ENCODE assay signal across 9 mouse cellular contexts in the genomic region with DNA sequence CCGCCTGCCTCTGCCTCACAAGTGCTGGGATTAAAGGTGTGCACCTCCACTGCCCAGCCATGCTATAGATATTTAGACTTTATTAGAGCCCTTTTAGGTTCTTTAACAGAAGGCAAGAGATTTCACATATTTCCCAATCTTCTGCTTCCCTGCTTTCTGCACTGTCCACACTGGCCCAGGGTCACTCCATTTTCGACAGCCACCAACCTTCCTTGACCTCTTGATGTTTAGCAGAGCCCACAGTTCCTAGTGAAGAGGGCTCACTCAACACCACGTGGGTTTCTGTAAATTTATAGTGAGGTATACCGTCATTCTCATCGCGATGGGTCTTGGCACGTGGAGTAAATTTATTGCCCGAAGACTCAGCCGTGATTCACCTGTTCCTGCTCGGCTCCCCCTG. TPM values are rescaled to one million over a fixed set of nuclear protein-coding genes. Genes with fewer than 3 reads are reported as not detected.
DNase-seq lines count a peak whose midpoint lies in the region; ATAC-seq and TF ChIP-seq lines count a peak whose summit lies in the region.
"Had no signal": no experiment of that assay in that cellular context is flagged by ENCODE, and none has a peak within 500 bp of the region (broad histone marks: within the 10 kb centered on the region; RNA-seq: fewer than 3 reads in every experiment).

No protein-coding gene starts in this region.

- peak overlapping the region; percentile 42; the same call in 1 of the 2 replicates for H3K4me3 ChIP-seq in heart, embryonic 10.5 days
- H3K4me3 ChIP-seq in heart, adult 2 months: no peak overlapping the region
- no peak overlapping the region for H3K4me3 ChIP-seq in lung, embryonic 16.5 days (ENCODE audit: low read length)
- H3K4me3 ChIP-seq in limb, embryonic 13.5 days: no peak overlapping the region
- no peak overlapping the region for H3K4me3 ChIP-seq in stomach, postnatal 0 days (ENCODE audit: low read depth, low read length)
- no peak overlapping the region for H3K4me3 ChIP-seq in cerebellum, adult 2 months (replicated peaks; ENCODE audit: insufficient read depth, low read depth, low read length)

- no peaks in the 10 kb centered on the region for H3K79me2 ChIP-seq in heart, adult 2 months (replicated peaks; ENCODE audit: control insufficient read depth, insufficient read depth, low read length)

- intact Hi-C loops in heart, adult 2 months (cut with DNase I): no loop called here

- no peak for TF ChIP-seq POLR2A in heart, adult 2 months (IDR thresholded peaks at IDR 0.05; ENCODE audit: insufficient read depth, low read depth, low read length)
- no peak for TF ChIP-seq POLR2A in cerebellum, adult 2 months (IDR thresholded peaks at IDR 0.05; ENCODE audit: borderline replicate concordance, insufficient read depth, low read length)

- DNase-seq in heart, embryonic 10.5 days (ENCODE audit: low spot score): no peak
- no peak for DNase-seq in heart, adult 2 months
- DNase-seq in lung, postnatal 36 days: no peak
- DNase-seq in stomach, postnatal 0 days (ENCODE audit: low spot score): no peak
- DNase-seq in cerebellum, adult 2 months: no peak
- DNase-seq in adipocyte (ENCODE audit: low spot score): no peak
- DNase-seq: lung, postnatal 14 days had no signal

- peaks cover 16% of the 10 kb centered on the region for H3K4me1 ChIP-seq in heart, embryonic 10.5 days
- peaks cover 3% of the 10 kb centered on the region for H3K4me1 ChIP-seq in heart, adult 2 months (ENCODE audit: control insufficient read depth, insufficient read depth, low read length)
- peaks cover 9% of the 10 kb centered on the region for H3K4me1 ChIP-seq in lung, embryonic 16.5 days (replicated peaks; ENCODE audit: control insufficient read depth, insufficient read depth, low read length)
- H3K4me1 ChIP-seq in limb, embryonic 13.5 days: peaks cover 22% of the 10 kb centered on the region
- H3K4me1 ChIP-seq in stomach, postnatal 0 days (replicated peaks; ENCODE audit: control insufficient read depth, insufficient read depth): 0 out of 2 replicates have a peak, but pooled peaks cover 2% of the 10 kb centered on the region
- 0 out of 2 replicates have a peak, but pooled peaks cover 3% of the 10 kb centered on the region for H3K4me1 ChIP-seq in cerebellum, adult 2 months (ENCODE audit: control insufficient read depth, insufficient read depth, low read length)

- peaks cover 40% of the 10 kb centered on the region for H3K27me3 ChIP-seq in heart, embryonic 10.5 days (ENCODE audit: insufficient read depth, poor library complexity, severe bottlenecking)
- no peaks in the 10 kb centered on the region for H3K27me3 ChIP-seq in heart, adult 2 months (ENCODE audit: control insufficient read depth, insufficient read depth, low read length)
- peaks cover 19% of the 10 kb centered on the region; the same call in 1 of the 2 replicates for H3K27me3 ChIP-seq in lung, embryonic 16.5 days (ENCODE audit: control insufficient read depth, insufficient read depth, low read depth, low read length)
- peaks cover 47% of the 10 kb centered on the region for H3K27me3 ChIP-seq in limb, embryonic 13.5 days
- H3K27me3 ChIP-seq in stomach, postnatal 0 days (ENCODE audit: control insufficient read depth, insufficient read depth, low read length): no peaks in the 10 kb centered on the region
- H3K27me3 ChIP-seq in cerebellum, adult 2 months (ENCODE audit: control insufficient read depth, insufficient read depth, low read length): no peaks in the 10 kb centered on the region

- H3K9ac ChIP-seq in heart, adult 2 months (ENCODE audit: low read depth, low read length): no peak overlapping the region
- H3K9ac ChIP-seq in lung, embryonic 16.5 days (ENCODE audit: low read length): no peak overlapping the region
- no peak overlapping the region for H3K9ac ChIP-seq in limb, embryonic 13.5 days
- no peak overlapping the region for H3K9ac ChIP-seq in stomach, postnatal 0 days (ENCODE audit: low read length)

- no peak for TF ChIP-seq EP300 in heart, adult 2 months (IDR thresholded peaks at IDR 0.05; ENCODE audit: insufficient read depth, low read depth, low read length)
- no peak for TF ChIP-seq EP300 in stomach, postnatal 0 days (optimal IDR thresholded peaks at IDR 0.05)

- H3K36me3 ChIP-seq in heart, embryonic 10.5 days: no peaks in the 10 kb centered on the region
- H3K36me3 ChIP-seq in heart, adult 2 months (ENCODE audit: control insufficient read depth, insufficient read depth, low read length): no peaks in the 10 kb centered on the region
- no peaks in the 10 kb centered on the region for H3K36me3 ChIP-seq in lung, embryonic 16.5 days (ENCODE audit: control insufficient read depth, insufficient read depth, low read length)
- no peaks in the 10 kb centered on the region for H3K36me3 ChIP-seq in limb, embryonic 13.5 days
- H3K36me3 ChIP-seq in stomach, postnatal 0 days (ENCODE audit: control insufficient read depth, insufficient read depth, low read length): no peaks in the 10 kb centered on the region

- peak overlapping the region; percentile 44 for H3K4me2 ChIP-seq in lung, embryonic 16.5 days (ENCODE audit: low read depth, low read length)
- peak overlapping the region; percentile 51 for H3K4me2 ChIP-seq in limb, embryonic 13.5 days (replicated peaks)
- H3K4me2 ChIP-seq in stomach, postnatal 0 days (replicated peaks; ENCODE audit: low read depth): peak overlapping the region; percentile 35; the same call in 1 of the 2 replicates

- ATAC-seq in lung, embryonic 16.5 days (ENCODE audit: low read depth): no peak
- no peak for ATAC-seq in limb, embryonic 13.5 days (ENCODE audit: low FRiP score, low read depth)
- no peak for ATAC-seq in stomach, postnatal 0 days (ENCODE audit: low FRiP score, low TSS enrichment)

- TF ChIP-seq CTCF in heart, adult 2 months (IDR thresholded peaks at IDR 0.05): no peak
- TF ChIP-seq CTCF in stomach, postnatal 0 days (IDR thresholded peaks at IDR 0.05; ENCODE audit: low read depth): no peak
- TF ChIP-seq CTCF in cerebellum, adult 2 months (IDR thresholded peaks at IDR 0.05; ENCODE audit: borderline replicate concordance, insufficient read depth, low read depth, low read length): no peak

- H3K27ac ChIP-seq in heart, embryonic 10.5 days: no peak overlapping the region
- no peak overlapping the region for H3K27ac ChIP-seq in heart, adult 2 months
- no peak overlapping the region for H3K27ac ChIP-seq in lung, embryonic 16.5 days (ENCODE audit: low read length)
- H3K27ac ChIP-seq in limb, embryonic 13.5 days: no peak overlapping the region
- H3K27ac ChIP-seq in stomach, postnatal 0 days (replicated peaks): no peak overlapping the region
- H3K27ac ChIP-seq in cerebellum, adult 2 months (ENCODE audit: insufficient read depth, low read length): no peak overlapping the region

- 46% methylated on average over 10 of the region's 10 CpGs for WGBS in heart, embryonic 10.5 days
- 50% methylated on average over 10 of the region's 10 CpGs for WGBS in heart, adult 2 months
- WGBS in lung, embryonic 16.5 days: 30% methylated on average over 10 of the region's 10 CpGs
- 39% methylated on average over 10 of the region's 10 CpGs for WGBS in limb, embryonic 13.5 days
- 24% methylated on average over 10 of the region's 10 CpGs for WGBS in stomach, postnatal 0 days
- WGBS in cerebellum, adult 2 months: 41% methylated on average over 10 of the region's 10 CpGs

- H3K9me3 ChIP-seq in heart, embryonic 10.5 days: no peaks in the 10 kb centered on the region
- no peaks in the 10 kb centered on the region for H3K9me3 ChIP-seq in lung, embryonic 16.5 days (ENCODE audit: control insufficient read depth, low read length)
- no peaks in the 10 kb centered on the region for H3K9me3 ChIP-seq in limb, embryonic 13.5 days
- H3K9me3 ChIP-seq in stomach, postnatal 0 days (ENCODE audit: control insufficient read depth, low read length): no peaks in the 10 kb centered on the region

RNA-seq across cellular contexts. Expression of a gene that starts 23.7 kb away (rescaled TPM):
- polyA plus RNA-seq in heart, embryonic 10.5 days (2016; fragmentation: Nextera tagmentation; extraction: Ambion mirVana): 13.0 and 16.7 TPM in 2 replicates
- total RNA-seq in heart, adult 2 months (2021): 1 to 10 TPM; 5.5 to 5.8 TPM
- 4.1 and 5.1 TPM in 2 replicates for polyA plus RNA-seq in heart, adult 2 months (2012; rRNA removed)
- 7.8 and 8.3 TPM in 2 replicates for polyA plus RNA-seq in lung, embryonic 16.5 days (2015; fragmentation: Nextera tagmentation; extraction: Ambion mirVana)
- polyA plus RNA-seq in limb, embryonic 13.5 days (2015; fragmentation: Nextera tagmentation; extraction: Ambion mirVana): 7.7 and 8.4 TPM in 2 replicates
- 7.3 and 10.9 TPM in 2 replicates for polyA plus RNA-seq in stomach, postnatal 0 days (2015; fragmentation: Nextera tagmentation; extraction: Ambion mirVana)
- polyA plus RNA-seq in cerebellum, adult 2 months (2012; rRNA removed): 33.4 and 34.9 TPM in 2 replicates
